Mouse (Mus musculus) ES-E14 (cell line): ENCODE data around the gene Gnb2.

Source experiments
- CHD2 ChIP-seq: IDR thresholded peaks from 2 replicates; pipeline ENCODE4 v1.6.1; 2014; ENCODE audit warnings: mild to moderate bottlenecking, low read depth, low read length, inconsistent platforms
- MAFK ChIP-seq: IDR thresholded peaks from 2 replicates; pipeline ENCODE4 v1.6.1; 2014; ENCODE audit warnings: mild to moderate bottlenecking, low read depth, low read length, inconsistent platforms; ENCODE audit not compliant: insufficient read depth
- ZC3H11A ChIP-seq: IDR thresholded peaks from 2 replicates; pipeline ENCODE4 v1.6.1; 2012; ENCODE audit warnings: low read depth, mild to moderate bottlenecking, inconsistent platforms, low read length, borderline replicate concordance

- TF ChIP-seq CHD2, result no peak
- TF ChIP-seq MAFK, result no peak
- TF ChIP-seq ZC3H11A, result no peak
Measured at GRCm38 (mm10) chr5:137534762-137535161, 1.5 kb upstream of the Gnb2 start.
